Mouse (Mus musculus) megakaryocyte, embryonic 14.5 days (primary cell): ENCODE results near the gene Babam2.

ENCODE experiments used
- FLI1 ChIP-seq: IDR thresholded peaks from 2 replicates; pipeline ENCODE4 v1.6.1; 2012; ENCODE audit warnings: low read length, inconsistent platforms, mixed read lengths
- GATA1 ChIP-seq: IDR thresholded peaks from 3 replicates; pipeline ENCODE4 v1.6.1; 2012; ENCODE audit warnings: mixed read lengths, low read length, inconsistent platforms, borderline replicate concordance

- TF ChIP-seq GATA1 = no peak
- no peak for TF ChIP-seq FLI1
Observed at GRCm38 (mm10) chr5:31709389-31709788, 11.9 kb downstream of the Babam2 start.
